Mouse (Mus musculus) 416B (cell line): ENCODE measurements at regions not wholly inside any gene's neighbourhood (a gene's known extent, or its start where the extent isn't known, plus 50 kb on each side); places are given as distances from the start of the nearest gene placed in this dataset.
A peak's percentile ranks its signal among the peaks of the same experiment; 100 is the strongest.

ENCODE experiments used
- DNase-seq: peaks from one replicate; pipeline ENCODE4 v3.0.0; 2011; ENCODE audit warnings: low read depth

GRCm38 (mm10) chr13:20661243-20661642 is 132.7 kb upstream of the Aoah start:
- DNase-seq, result no peak

- DNase-seq, result peak; percentile 65
These were observed 115.2 kb upstream of the Aoah start for GRCm38 (mm10) chr13:20678754-20679153.

GRCm38 (mm10) chr13:20686914-20687313 is 107.0 kb upstream of the Aoah start:
- no peak for DNase-seq

GRCm38 (mm10) chr13:20687453-20687852 is 106.5 kb upstream of the Aoah start:
- no peak for DNase-seq

GRCm38 (mm10) chr13:20711486-20711885 is 82.4 kb upstream of the Aoah start:
- DNase-seq, result no peak

GRCm38 (mm10) chr13:20723326-20724120 is 70.4 kb upstream of the Aoah start:
- no peak for DNase-seq

GRCm38 (mm10) chr13:20724419-20724818 is 69.5 kb upstream of the Aoah start:
- peak; percentile 8 for DNase-seq

GRCm38 (mm10) chr13:20725556-20725955 is 68.4 kb upstream of the Aoah start:
- no peak for DNase-seq

- no peak for DNase-seq
These were observed 65.8 kb upstream of the Aoah start for GRCm38 (mm10) chr13:20728064-20728463.

- no peak for DNase-seq
These were observed 60.9 kb upstream of the Aoah start for GRCm38 (mm10) chr13:20733046-20733445.

GRCm38 (mm10) chr13:20734283-20734682 is 59.6 kb upstream of the Aoah start:
- no peak for DNase-seq

GRCm38 (mm10) chr13:20736609-20737008 is 57.3 kb upstream of the Aoah start:
- DNase-seq, result no peak
